Mouse (Mus musculus) CH12.LX (cell line): ENCODE measurements around the gene Tmem258.

Experiments used
- POLR2A ChIP-seq: IDR thresholded peaks from 2 replicates; pipeline ENCODE4 v1.6.1; 2011; ENCODE audit warnings: low read depth, mild to moderate bottlenecking, improper control_type of control experiment, low read length
- ZNF384 ChIP-seq: IDR thresholded peaks from 2 replicates; pipeline ENCODE4 v1.6.1; 2012; ENCODE audit warnings: low read depth, low read length, improper control_type of control experiment, inconsistent platforms

DNA sequence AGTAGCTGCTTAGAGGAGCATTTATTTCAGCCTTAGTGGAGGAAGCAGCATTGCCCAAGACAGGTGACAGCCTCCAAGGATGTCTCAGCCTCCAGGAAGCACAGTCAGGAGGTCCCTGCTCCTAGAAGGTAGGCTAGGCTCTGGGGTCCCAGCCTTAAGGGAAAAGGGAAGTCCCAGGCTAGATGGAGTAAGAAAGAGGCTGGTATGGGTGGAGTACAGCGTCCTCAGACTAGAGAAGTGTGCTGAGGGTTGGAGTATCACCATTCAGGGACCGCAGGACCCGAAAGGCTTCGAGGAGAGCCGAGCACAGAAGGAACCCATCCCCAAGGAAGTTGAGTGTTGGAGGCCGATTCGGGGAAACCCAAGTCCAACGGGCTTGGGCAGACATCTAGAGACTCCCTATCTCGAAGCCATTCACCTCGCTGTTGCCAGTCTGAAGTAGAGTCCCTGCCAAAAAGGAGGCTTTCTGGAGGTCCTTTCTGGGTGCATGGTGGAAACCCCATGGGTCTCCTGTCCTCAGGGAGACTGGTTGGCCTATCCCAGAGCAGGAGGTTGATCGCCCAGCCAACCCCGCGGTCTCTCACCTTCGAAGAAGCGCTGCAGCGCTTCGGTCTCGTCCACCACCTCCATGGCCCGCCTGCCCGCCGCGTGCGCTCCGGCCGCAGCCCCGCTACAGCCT, 36.3 kb downstream of the Tmem258 start:
- TF ChIP-seq POLR2A (no peak), ZNF384 (no peak)
